Mouse (Mus musculus) olfactory bulb, adult 2 months (tissue): ENCODE data around the gene Abcb1a.

ENCODE experiments used
- CTCF ChIP-seq: fragments of 200-500 bp; IDR thresholded peaks from 2 replicates; pipeline ENCODE4 v1.5.1; 2012; ENCODE audit warnings: low read depth, mild to moderate bottlenecking, low read length, moderate library complexity; ENCODE audit not compliant: insufficient read depth
- POLR2A ChIP-seq: fragments of 200-500 bp; IDR thresholded peaks from 2 replicates; pipeline ENCODE4 v1.6.1; 2012; ENCODE audit warnings: mild to moderate bottlenecking, low read depth, low read length, moderate library complexity; ENCODE audit not compliant: insufficient read depth

DNA sequence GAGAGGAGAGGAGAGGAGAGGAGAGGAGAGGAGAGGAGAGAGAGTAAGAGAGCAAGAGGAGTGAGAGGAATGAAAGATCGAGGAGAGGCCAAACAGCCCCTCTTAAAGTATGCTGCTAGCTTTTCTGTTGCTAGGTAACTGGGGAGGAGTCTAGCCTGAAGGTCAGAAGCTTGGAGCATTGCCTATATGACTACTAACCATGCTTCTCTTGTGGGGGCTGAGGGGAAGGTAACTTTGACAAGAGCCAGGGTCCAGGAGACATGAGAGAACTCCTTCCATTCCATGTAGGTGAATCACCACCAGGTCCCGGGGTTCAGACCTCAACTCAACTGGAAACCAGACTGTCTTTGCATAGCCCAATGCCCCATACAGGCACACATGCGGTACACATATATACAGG lies 113.0 kb downstream of the Abcb1a start:
- TF ChIP-seq CTCF: no peak
- no peak for TF ChIP-seq POLR2A
